Mouse (Mus musculus) liver, adult 10 weeks (tissue): ENCODE results near the gene Npff. TPM values are rescaled to one million over a fixed set of nuclear protein-coding genes. Genes with fewer than 3 reads are reported as not detected.

Experiments used
- polyA plus RNA-seq: library from polyadenylated mRNA; stranded (reverse); fragments of 350-450 nt; fragmentation: Illumina TruSeq; extraction: RNeasy Lipid Tissue Mini Kit (QIAGEN cat#74804); gene quantifications from one replicate; pipeline ENCODE4 v1.2.3, GENCODE M21; 2014; ENCODE audit warnings: low read depth, low replicate concordance

The Npff gene
- not detected for polyA plus RNA-seq

GRCm38 (mm10) chr15:102524892-102525485 is at the start of gene Npff:
Npff (minus strand) TSS chr15:102524942.

GRCm38 (mm10) chr15:102517976-102518858 is 6.5 kb downstream of the Npff start, which contains the start of gene Tarbp2:
Tarbp2 (plus strand) TSS chr15:102518192.

GRCm38 (mm10) chr15:102516728-102517404 is 7.9 kb downstream of the Npff start, which contains the start of gene Map3k12:
Map3k12 (minus strand) TSS chr15:102517064.

GRCm38 (mm10) chr15:102503447-102503846 is 21.3 kb downstream of the Npff start, which contains the start of gene Gm10337:
Gm10337 (plus strand) TSS chr15:102503722.

Other genes starting within 250 kb of the Npff start
- gene Mfsd5, start 245.5 kb downstream of the Npff start, polyA plus RNA-seq: 1.7 TPM
- not detected for gene Espl1, start 228.7 kb downstream of the Npff start, polyA plus RNA-seq
- gene Pfdn5, start 198.8 kb downstream of the Npff start, polyA plus RNA-seq: 50.1 TPM
- gene Myg1, start 193.2 kb downstream of the Npff start, polyA plus RNA-seq: 10.0 TPM
- gene Aaas, start 174.2 kb downstream of the Npff start, polyA plus RNA-seq: 2.5 TPM
- gene Sp7, start 157.8 kb downstream of the Npff start, polyA plus RNA-seq: not detected
- 23.3 TPM for gene Sp1, start 118.8 kb downstream of the Npff start, polyA plus RNA-seq
- gene Amhr2, start 79.6 kb downstream of the Npff start, polyA plus RNA-seq: not detected
- 27.4 TPM for gene Prr13, start 65.9 kb downstream of the Npff start, polyA plus RNA-seq
- 365 TPM for gene Pcbp2, start 54.4 kb downstream of the Npff start, polyA plus RNA-seq
- not detected for gene Gm10337, start 21.2 kb downstream of the Npff start, polyA plus RNA-seq
- gene Map3k12, start 7.9 kb downstream of the Npff start, polyA plus RNA-seq: 0.37 TPM
- 1.2 TPM for gene Tarbp2, start 6.8 kb downstream of the Npff start, polyA plus RNA-seq
- gene Gm28047, start 100.1 kb upstream of the Npff start, polyA plus RNA-seq: not detected
- 18.3 TPM for gene Atf7, start 100.5 kb upstream of the Npff start, polyA plus RNA-seq
- 23.3 TPM for gene Atp5g2, start 147.4 kb upstream of the Npff start, polyA plus RNA-seq
- 23.9 TPM for gene Calcoco1, start 197.2 kb upstream of the Npff start, polyA plus RNA-seq